Mouse (Mus musculus) right cerebral cortex, postnatal 36 days (tissue): Measurements from ENCODE around the gene Bicc1.

Source experiments
- DNase-seq, 2 experiments: peaks; one replicate each; pipeline ENCODE4 v3.0.0; 2022; ENCODE audit warnings: low spot score in 2 of 2, mixed read lengths in 1 of 2

Bicc1 gene

GRCm38 (mm10) chr10:71158940-71159675 is 392 bp downstream of the Bicc1 start:
- peak in 1 of 2 experiments; percentile 12 for DNase-seq

DNA sequence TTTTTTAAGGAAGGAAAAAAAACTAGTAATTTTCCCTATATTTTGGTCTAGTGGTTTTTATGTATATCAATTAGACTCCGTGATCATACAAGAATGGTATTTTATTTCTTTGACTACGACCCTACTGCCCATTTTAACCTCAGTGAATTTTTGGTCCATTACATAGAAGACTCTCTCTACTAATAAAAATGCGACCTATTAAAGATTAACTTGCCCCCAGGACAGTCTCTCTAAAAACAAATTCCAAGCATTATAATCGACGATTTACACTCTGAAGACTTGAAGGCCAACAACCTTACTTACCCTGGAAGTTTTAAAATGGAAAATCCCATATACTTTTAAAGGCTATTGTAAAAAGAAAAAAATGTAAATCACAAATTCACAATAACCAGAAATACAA is 2.9 kb downstream of the Bicc1 start:
- DNase-seq: no peak

GRCm38 (mm10) chr10:71153610-71154009 is 5.9 kb downstream of the Bicc1 start:
- no peak for DNase-seq

- no peak for DNase-seq
Observed at GRCm38 (mm10) chr10:71153138-71153537, 6.4 kb downstream of the Bicc1 start.

GRCm38 (mm10) chr10:71150486-71150885 is 9.0 kb downstream of the Bicc1 start:
- peak; percentile 15 to 24 for DNase-seq

DNA sequence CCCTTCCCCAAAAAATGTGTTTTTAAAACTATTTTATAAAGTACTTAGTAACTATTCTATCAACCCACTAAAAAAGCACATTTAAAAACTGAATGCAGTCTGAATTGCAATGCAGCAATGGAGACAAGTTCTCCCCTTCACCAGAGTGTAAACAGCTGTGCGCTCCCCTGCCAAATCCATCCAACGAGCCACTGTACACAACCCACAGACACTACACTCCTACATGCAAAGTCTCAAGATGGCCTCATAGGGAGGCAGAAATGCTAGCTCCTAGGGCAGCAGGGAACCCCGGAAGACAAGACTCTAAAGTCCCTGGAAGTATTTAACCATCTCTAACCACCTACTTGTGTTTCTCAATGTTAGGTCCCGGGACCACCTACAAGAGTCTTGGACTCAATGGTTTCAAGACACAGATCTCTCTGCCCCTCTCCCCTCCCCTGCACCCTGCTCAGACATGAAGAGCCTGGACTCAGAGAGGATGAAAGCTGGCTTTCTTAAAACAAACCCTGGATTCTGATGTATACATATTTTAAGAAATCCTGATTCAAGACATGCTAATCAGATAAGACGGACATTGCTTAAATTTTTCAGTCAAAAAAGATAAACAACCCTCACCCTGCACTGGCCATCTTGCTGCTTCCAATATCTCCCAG is 10.4 kb downstream of the Bicc1 start:
- no peak for DNase-seq

DNA sequence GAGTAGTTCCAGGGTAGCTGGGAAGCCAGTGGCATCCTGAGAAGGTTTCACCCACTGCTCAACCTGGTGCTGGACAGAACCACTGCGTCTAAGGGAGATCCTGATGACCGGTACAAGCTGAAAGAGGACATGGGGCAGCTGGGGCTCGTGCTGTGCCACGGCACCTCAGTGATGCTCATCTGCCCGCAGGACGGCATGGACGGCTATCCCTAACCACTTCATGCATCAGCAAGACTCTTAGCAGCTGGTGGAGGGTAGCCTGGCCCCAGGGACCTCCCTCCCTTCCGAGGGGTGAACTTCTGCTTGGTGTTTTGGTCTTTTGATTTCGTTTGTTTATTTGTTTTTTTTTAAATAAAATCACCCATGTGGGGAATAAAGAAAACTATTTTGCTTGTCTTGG is 11.3 kb downstream of the Bicc1 start:
- no peak for DNase-seq

- peak in 1 of 2 experiments; percentile 31 for DNase-seq
Observed at GRCm38 (mm10) chr10:71146681-71147615, 12.6 kb downstream of the Bicc1 start.

GRCm38 (mm10) chr10:71145801-71146200 is 13.7 kb downstream of the Bicc1 start:
- no peak for DNase-seq

- DNase-seq: no peak
Observed at GRCm38 (mm10) chr10:71144191-71144590, 15.3 kb downstream of the Bicc1 start.

- no peak for DNase-seq
Observed at GRCm38 (mm10) chr10:71142568-71142967, 16.9 kb downstream of the Bicc1 start.

GRCm38 (mm10) chr10:71140281-71140845 is 19.1 kb downstream of the Bicc1 start:
- no peak for DNase-seq

- no peak for DNase-seq
Observed at GRCm38 (mm10) chr10:71138852-71139197, 20.7 kb downstream of the Bicc1 start.

GRCm38 (mm10) chr10:71138132-71138851 is 21.2 kb downstream of the Bicc1 start:
- DNase-seq: no peak

- no peak for DNase-seq
Observed at GRCm38 (mm10) chr10:71137606-71138005, 21.9 kb downstream of the Bicc1 start.

DNA sequence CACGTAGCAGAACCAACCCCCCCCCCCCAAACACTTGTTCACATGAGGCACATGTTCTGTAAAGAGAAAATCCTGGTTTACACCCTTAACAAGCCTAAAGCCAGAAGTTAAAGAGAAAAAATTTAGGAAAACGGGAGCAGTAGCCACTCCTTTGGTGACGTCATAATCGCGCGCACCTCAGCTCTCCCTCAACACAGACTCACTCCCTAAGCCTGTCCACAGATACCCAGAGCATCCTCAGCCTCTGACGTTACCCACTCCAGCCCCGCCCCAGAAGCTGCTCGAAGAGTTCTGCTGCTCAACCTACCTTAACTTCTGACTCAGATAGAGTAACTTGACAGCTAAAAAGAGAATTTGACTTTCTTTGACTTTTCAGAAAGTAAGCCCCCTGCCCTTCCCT is 28.2 kb downstream of the Bicc1 start:
- DNase-seq: no peak

DNA sequence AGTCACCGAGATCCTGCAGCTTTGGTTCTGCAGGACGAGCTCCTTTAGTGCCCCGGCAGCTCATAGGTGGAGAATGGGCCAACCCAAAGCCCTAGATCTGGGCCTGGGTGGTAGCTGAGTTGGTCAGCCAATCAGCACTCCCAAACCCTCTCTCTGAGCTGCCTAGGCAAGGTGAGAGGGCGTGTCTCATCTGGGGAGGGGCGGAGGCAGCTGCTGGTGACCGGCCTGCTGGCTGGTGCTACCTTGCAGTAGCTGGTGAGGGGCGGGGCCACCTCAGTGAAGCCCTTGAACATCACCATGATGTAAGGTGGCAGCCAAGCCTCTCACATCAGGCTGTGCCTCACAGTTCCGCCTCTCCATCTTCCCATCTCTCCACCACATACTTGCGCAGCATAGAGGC is 29.2 kb downstream of the Bicc1 start:
- no peak for DNase-seq

DNA sequence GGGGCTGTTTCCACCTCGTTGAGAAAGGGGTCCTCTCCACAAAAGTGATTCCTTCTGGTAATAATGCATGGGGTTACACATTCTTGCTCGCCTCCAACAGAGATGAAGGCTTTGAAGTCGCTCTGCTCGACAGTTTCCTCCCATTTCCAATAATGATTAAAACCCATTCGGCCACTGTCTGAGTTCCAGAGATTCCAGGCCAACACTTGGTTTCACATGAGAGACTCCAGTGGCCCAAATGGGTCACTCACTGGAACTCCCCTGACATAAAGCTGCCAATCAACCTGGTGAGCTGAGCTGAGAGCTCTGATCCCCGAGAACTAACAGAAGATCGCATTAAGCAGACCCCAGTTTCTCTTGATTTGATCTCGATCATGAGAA is 31.6 kb downstream of the Bicc1 start:
- DNase-seq: no peak

- DNase-seq: no peak
Observed at GRCm38 (mm10) chr10:71127278-71127950, 32.1 kb downstream of the Bicc1 start.

DNA sequence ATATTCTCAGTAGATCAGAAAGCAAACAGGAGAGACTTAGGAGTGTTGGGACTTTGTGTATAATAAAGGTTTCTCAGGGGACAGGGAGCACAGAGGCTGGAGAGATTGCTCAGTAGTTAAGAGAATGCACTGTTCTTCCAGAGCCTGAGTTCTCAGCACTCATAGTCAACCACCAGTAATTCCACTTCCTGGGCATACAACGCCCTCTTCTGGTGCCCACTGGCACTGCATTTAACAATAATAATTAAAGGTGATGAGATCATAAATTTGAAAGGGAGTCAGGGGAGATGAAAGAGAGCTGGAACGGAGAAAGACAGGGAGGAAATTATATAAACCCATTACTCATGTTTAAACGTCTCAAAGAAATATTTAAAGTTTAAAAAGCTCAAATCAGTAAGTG is 35.5 kb downstream of the Bicc1 start:
- DNase-seq: no peak

DNA sequence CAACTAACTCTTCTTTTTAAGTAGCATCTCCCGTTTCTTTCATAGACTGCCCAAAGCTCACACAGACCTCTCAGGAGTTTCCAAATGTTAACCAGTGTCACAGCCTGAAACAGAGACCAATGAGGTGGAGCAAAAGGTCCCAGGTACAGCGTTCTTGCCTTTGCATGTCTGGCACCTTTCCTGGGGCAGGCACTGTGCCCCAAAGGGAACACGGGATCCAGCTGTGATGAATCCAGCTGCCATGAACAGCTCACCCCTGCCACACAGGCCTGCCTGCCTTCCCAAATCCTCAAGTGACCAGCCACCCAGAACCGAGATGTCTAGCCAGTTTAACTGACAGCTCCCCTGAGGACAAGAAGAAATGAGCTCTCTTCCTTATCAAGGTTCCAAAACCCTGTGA is 36.1 kb downstream of the Bicc1 start:
- DNase-seq: no peak
